Mouse (Mus musculus) left cerebral cortex, postnatal 14 days (tissue): ENCODE results near the gene Bad. TPM values are rescaled to one million over a fixed set of nuclear protein-coding genes. Genes with fewer than 3 reads are reported as not detected.
"Not testable (repeated sequence)": the region's sequence is repeated elsewhere in the genome, so short reads cannot be mapped to it uniquely, and the experiment has no call there.

ENCODE experiments used
- DNase-seq, 2 experiments: peaks; one replicate each; pipeline ENCODE4 v3.0.0; 2021 to 2022; ENCODE audit warnings: low spot score in 2 of 2, mixed read lengths in 1 of 2
- intact Hi-C: fragments of 180-260 bp; cut with DNase I; formaldehyde crosslinking; loops from one replicate; pipeline ENCODE4 v1.15.1; 2025
- total RNA-seq, 2 experiments: library from RNA; stranded (reverse); gene quantifications; 2 replicates each; pipeline ENCODE4 v1.2.3; 2021

The Bad gene
- total RNA-seq, 2 experiments from 2014 or later: 35.2 to 36.0 TPM

DNA sequence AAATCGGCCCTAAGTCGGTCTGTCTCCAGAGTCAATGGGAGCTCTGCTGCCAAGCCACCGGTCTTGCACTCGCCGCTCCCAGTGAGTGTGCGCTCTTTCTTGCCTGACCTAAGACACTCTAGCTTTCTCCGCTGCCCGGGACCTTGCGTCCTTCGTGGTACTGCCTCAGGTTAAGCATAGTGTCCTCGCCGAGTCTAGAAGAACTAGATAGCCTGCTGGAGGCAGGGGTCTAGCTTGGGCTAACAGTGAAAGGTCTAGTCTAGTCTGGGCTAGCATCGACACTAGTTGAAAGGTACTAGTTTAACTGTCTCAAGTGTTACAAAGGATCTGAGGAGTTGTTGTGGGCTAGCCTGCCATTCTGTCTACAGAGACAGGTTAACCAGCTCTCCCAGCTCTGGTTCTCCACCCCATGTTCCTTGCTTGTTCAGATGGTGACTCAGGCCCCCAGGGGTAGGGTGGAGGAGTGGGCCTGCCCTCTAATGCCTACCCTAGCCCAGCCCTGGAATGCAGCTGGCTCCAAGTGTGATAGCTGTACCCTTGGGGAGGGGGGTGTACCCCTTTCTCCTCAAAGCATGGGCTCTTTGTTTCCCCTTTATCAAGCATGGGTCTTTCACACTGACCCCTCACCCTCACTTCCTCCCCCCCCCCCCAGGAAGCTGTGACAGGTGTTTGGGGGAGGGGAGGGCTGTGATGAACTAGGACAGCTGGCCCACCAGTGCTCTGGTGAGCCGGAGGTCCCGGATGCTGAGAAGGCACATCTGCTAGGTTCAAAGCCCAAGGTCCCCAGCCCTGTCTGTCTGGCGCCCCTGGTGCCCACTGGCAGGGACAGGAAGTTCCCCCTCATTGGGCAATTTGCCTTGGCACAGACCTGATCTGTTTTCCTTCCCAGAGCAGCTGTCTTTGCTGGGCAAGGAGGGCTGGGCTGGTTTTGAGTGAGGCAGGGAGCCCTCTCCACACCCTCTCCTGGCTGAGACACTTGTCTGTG lies 34.2 kb downstream of the Bad start, which contains the start of gene Plcb3:
Gene Plcb3, minus strand, starts transcription at position 934 of the 985 bp plus-strand sequence.
- intact Hi-C loops: loop anchor here (5.0 kb wide), 2 partner anchors 34 to 54 kb away; partner anchors contain the start of genes Bad, Esrra and Gpr137
- peak; percentile 72 to 89 for DNase-seq

DNA sequence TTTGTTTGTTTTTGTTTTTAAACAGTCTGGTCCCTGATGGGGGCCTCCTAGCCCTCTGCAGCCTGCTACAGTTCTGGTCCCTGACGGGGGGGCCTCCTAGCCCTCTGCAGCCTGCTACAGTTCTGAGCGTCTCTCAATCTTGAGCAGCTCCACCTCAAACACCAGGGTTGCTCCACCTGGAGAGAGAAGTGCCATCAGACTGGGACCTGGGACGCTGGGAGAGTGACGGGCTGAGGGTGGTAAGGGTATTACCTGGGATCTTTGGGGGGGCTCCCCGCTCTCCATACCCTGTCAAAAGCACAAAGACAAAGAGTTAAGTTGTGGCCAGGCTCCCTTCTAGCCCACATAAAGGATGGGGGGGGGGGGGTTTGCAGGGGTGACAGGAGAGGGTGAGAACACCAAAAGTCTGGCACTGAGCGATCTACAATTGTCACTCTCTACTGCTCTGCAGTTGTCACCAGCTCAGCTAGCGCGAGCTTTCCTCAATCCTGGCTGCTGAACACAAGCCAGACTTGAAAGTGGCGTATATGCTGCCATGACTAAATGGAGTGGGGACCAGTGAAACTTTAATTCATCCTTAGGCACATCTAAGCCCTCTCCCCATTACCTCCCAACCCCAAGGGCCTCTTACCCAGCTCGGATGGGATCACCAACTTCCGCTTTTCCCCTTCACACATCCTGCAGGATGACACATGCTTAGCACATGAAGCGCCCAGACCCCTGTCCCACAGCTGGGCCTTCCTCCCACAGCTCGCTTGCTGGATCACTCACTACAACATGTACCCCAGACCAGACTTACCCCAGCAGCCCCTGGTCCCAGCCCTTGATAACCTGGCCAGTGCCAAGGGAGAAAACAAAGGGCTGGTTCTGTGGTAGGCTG lies 36.3 kb downstream of the Bad start:
- DNase-seq: no peak
- intact Hi-C loops: loop anchor here (5.0 kb wide), 2 partner anchors 36 to 56 kb away; partner anchors contain the start of genes Bad, Esrra and Gpr137

DNA sequence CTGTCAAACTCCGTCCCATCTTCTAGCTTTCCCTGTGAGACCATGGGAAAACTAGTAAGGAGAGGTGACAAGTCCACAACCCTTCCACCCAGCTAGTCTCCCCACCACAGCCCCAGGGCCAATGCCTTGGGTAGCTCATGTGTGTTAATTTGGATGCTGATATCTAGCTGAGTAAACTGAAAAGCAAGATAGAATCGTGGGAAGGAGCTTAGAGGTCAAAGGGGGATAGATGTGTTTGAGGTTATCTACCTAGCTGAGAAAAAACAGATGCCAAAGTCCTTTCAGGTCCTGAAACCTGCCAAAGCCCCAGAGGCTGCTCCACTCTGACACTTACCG lies 36.9 kb downstream of the Bad start:
- no peak for DNase-seq
- intact Hi-C loops: loop anchor here (5.0 kb wide), 2 partner anchors 36 to 56 kb away; partner anchors contain the start of genes Bad, Esrra and Gpr137

DNA sequence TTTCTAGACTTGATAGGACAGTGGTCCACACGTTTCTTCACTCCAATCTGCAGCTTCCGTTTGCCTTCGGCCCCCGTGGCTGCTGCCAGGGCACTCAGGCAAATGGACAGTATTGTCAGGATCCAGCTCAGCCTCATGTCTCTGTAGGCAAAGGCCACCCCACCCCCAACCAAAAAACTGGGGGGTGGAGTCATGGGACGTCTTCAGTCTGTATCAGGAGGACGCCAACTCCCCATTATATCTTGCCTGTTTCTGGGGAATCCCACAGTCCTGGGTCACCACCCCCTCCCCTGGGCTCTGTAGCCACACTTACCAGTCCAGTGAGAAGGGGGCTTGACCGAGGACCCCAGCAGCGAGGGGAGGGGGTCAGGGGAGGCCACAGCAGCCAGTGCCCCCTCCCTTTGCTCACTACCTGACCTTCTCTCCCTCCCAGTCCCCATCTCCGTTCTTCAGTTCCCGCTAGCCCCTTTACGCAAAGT lies 37.4 kb downstream of the Bad start:
- DNase-seq: peak in 1 of 2 experiments; percentile 52
- intact Hi-C loops: loop anchor here (5.0 kb wide), 2 partner anchors 37 to 57 kb away; partner anchors contain the start of genes Bad, Esrra and Gpr137

DNA sequence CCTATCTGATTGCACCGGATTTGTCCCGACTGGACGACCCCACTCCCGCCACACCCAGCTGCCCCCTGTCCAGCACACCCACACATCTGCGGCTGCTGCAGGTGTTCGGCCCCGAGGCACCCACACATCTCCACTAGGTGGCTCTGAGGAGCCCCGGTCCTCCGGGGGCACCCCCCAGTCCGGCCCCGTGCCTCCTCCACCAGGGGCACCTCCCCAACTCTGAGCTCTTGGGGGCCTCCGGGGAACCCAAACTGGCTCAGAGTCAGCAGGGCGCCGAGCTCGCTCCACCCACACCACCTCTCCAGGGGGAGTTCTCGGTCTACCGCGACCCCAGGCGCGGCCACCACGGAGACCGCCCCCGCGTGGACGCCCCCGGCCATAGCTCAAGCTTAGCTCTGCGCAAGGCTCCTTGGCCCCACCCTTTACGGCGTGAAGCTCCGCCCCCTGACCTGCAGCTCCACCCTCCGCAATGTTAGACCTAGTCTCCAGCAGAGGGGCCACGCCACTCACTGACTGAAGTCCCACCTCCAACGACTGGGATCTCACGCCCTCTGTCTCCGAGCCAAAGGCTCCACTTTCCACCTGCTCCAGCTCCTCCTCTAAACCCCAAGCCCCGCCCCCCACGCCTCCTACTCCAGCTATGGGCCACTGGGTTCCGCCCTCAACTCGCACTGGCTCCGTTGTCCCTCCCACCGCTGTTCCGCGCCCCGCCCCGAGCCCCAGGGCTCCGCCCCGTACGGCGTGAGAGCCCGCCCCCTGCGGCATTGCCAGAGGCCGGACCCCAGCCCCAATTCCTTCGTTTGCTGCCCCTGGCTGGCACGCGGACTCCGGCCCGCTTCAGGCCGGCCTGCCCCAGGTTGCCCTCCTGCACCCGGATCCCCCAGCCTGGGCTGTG lies 38.1 kb downstream of the Bad start:
- DNase-seq: peak; percentile 99 to 100
- intact Hi-C loops: loop anchor here (5.0 kb wide), 2 partner anchors 37 to 57 kb away; partner anchors contain the start of genes Bad, Esrra and Gpr137

DNA sequence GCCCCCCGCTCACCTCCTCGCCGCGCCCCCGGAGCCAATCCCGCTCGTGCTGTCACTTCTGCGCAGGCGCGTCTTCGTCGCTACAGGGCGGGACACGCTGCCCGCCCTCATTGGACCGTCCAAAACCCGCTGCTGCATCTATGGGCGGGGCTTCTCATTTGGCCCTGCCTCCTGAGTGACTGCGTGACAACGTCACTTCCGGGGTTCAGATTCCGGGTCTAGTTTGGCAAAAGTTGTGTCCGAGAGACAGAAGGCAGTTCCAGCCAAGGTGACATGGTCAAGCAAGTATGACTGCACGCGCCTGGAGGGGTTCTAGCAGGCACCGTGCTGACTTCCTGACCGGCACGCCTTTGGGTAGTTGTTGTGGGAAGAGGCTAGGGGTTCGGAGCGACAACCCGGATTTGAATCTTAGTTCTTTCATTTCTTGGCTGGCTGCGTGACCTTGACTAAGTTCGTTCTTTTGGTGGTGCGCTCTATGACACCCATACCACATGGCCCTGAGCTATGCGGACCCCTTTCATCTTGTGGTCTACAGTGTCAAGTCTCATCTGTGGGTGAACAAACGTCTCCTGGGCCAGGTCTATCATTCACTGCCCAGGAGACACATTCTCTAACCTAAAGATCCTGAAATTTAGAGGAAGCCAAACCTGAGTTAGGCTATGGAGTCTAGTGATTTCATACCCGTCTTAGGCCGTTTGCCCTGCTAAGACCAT lies 38.9 kb downstream of the Bad start, which contains the start of gene Fkbp2:
Gene Fkbp2, minus strand, starts transcription at position 121 of the 713 bp plus-strand sequence.
- intact Hi-C loops: no loop called here

DNA sequence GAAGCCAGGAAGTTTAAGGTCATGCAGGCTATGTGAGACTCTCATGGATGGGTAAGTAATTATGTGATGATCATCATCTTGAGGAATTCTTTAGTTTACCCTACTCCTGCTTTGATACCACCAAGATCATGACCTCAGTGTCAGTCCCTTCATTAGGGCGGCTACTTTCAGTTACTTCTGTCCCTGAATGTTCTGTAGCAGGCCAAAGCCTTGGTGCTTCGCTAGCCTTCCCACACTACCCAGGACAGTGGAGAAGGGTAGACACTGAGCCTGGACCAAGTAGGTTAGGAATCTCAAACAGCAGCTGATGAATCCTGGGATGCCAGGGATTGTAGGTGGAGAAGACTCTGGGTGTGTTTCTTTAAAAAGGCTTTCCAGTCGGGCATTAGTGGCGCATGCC lies 39.8 kb downstream of the Bad start:
- no peak for DNase-seq
- intact Hi-C loops: no loop called here

More for the DNA sequence above, 38.9 kb downstream of the Bad start, which contains the start of gene Fkbp2:
- DNase-seq: peak; percentile 98 to 99

DNA sequence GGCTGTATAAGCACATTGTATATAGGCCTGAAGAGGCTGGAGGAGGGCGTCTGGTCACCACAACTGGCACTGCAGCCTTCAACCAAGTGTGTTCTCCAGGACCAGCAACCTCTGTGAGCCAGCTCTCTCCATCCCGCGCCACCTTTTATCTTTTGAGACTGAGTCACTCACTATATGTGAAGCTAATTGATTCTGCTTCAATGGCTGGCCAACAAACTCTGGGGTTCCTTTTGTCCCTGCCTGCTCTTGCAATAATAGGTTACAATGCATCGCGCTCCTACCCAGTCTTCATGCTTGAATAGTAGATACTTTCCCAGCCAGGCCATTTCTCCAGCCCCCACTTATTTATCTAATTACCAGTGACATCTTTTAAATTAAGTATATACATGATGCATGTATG lies 42.0 kb downstream of the Bad start:
- DNase-seq: no peak
- intact Hi-C loops: no loop called here

DNA sequence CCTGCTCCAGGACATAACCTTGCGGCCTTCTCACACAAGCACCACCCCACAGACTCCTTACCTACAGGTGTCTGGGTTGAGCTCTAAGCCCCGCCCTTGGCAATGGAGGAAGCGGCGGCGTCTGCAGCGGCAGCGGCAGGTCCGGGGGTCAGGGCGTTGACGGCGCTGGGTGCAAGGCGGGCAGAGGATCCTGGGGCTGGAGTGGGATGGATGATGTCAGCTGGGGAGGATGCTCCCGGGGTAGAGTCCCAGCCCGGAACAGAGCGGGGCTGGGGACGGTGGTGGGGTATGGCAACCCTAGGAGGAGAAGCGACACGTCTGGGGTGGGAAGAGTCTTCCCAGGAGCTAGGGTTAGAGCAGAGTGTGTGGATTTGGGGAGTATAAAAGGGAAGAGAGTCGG lies 43.6 kb downstream of the Bad start:
- no peak for DNase-seq
- intact Hi-C loops: no loop called here

DNA sequence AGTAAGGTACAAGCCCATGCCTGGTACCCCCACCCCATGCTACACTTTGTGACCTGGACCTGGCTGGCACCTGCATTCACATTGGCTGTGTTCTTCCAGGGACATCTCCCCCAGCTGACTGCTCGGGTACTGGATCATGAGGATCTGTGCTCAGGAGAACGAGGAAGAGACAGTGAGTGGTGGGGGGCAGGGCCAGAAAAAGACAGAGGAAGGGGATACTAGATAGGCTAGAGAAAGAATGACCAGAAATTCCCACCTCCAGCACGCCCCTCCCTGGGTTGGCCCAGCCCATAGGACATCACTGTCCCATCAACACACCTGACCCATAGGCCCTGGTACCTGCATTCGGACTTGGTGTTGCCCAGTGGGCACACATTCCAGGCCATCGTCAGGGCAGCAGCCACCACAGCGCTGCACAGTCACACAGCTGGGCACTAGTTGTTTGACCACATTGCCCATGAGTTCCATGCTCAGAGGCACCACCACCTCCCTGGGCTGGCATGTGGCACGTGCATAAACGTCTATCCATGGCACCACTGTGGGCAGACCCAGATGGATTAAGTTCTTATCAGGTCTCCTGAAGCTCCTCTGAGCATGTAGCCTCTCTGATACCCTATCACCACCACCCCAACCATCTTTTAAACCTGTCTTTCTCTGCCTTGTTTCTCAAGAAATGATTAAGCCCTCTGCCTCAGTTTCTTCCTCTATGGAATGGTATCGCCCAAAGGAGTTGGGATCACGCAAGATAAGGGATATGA lies 44.5 kb downstream of the Bad start:
- intact Hi-C loops: no loop called here

DNA sequence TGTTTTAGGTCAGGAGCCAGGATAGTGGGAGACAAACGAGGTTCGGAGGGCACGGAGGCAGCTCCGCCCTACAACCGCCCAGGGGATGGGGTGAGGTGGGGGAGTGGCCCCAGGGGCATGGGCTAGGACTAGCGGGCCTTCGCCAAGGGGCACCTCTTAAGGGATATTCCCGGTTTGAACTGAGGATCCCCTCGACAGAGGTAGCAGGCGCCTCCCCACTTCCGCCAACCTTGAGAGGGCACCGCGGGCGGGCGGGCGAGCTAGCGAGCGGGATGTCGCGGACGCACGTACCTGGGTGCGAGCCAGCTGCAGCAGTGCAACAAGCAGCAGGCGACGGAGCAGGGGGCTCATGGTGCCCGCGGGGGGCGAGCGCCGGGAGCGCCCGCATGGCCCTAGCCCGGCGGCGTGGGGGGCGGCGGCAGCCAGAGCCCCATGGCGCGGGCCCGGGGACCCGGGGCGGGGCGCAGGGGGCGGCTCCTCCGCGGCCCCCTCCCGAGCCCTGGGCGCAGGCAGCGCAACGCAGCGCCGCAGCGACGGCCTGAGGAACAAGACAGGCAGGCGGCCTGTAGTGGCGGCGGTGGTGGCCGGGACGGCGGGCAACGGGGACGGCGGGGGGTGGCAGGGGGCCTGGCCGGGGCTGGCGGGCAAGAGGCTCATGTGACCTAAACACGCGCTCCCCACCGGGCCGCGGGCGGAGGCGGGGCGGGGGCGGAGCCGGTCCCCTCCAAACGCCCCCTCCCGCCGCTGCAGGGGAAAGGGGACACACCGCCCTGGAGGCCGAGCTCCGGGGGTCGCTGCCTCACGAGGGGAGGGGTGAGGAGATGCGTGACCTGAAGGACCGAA lies 45.6 kb downstream of the Bad start, which contains the start of gene Vegfb:
Gene Vegfb, minus strand, starts transcription at position 591 of the 843 bp plus-strand sequence.
- intact Hi-C loops: no loop called here

More for the DNA sequence above, 44.5 kb downstream of the Bad start:
- no peak for DNase-seq

DNA sequence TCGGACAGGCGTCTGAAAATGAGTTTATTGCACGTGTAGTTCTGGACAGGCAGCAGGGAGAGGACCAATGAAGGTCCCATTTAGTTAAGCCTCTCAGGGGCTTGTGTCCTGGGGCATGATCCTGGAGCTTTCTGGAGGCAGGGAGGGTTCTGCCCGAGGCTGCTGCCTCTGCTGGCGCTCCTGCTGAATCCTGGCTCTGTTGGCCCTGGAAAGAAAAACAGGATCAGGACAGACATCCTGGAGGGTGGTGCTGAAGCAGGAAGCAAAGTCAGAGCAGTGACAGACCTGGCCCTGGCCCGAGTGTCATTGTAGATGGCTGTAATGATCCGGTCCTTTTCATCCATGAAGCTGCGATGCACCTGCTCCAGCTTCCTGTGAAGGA lies 46.2 kb downstream of the Bad start:
- intact Hi-C loops: no loop called here
- no peak for DNase-seq

More for the DNA sequence above, 45.6 kb downstream of the Bad start, which contains the start of gene Vegfb:
- DNase-seq: peak in 1 of 2 experiments; percentile 51

DNA sequence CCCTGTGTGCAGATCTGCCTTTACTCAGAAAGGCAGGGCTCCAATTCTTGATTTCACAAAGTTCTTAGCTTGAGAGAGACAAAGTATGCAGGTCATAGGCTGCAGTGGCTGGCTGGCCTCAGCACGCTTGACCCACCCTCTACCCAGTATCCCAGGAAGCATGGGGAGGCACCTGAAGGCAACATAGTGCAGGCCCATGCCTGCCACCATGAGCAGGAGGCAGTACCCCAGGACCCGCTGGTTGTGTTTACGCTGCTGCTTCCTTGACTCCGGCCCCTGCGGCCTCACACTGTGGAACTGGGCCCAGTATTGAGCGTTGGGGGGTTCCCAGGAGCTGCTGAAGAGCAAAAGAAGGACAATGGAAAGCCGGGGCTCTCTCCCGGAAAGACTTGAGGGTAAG lies 47.6 kb downstream of the Bad start:
- intact Hi-C loops: no loop called here
- no peak for DNase-seq

DNA sequence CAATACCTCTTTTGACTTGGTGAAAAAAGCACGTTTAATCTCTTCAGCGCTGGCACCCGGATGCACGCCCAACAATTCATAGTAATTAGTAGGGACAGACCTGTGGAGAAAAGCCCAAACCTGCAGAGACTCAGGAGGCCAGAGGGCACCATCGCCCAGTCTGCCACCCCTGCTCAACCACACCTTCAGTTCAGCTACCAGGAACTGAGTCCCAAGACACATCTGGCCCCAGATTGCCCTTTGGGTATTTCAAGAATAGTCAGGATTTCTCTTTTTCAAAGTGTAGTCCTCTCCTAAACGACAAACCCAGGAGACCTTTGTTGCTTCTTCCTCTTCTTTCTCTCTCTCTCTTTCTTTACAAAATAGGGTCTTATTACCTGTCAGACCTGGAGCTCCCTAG lies 49.1 kb downstream of the Bad start:
- intact Hi-C loops: no loop called here
- DNase-seq: no peak

DNA sequence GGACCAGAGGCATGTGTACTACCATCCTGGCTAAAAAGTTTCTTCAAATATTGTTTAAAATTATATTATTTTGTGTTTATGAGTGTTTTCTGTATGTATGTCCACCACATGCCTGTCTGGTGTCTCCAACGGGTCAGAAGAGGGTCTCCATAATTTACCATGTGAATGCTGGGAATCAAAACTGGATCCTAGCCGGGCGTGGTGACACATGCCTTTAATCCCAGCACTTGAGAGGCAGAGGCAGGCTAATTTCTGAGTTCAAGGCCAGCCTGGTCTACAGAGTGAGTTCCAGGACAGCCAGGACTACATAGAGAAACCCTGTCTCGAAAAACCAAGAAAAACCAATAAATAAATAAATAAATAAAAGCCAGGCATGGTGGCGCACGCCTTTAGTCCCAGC lies 49.5 kb downstream of the Bad start:
- DNase-seq, intact Hi-C loops: not testable (repeated sequence)
